Mouse (Mus musculus) c-Kit-positive CD71-positive TER-119-positive erythroid progenitor cells, embryonic 14.5 days (primary cell): Measurements from ENCODE around the gene Atf6b.
A peak's percentile ranks its signal among the peaks of the same experiment; 100 is the strongest.

Experiments
- DNase-seq: peaks from one replicate; pipeline ENCODE4 v3.0.0-alpha.2; 2013; ENCODE audit warnings: low spot score

Gene Atf6b

GRCm38 (mm10) chr17:34648141-34648890 lies 1.4 kb downstream of the Atf6b start:
- no peak for DNase-seq

- DNase-seq: no peak
Observed at GRCm38 (mm10) chr17:34649106-34649864, 2.3 kb downstream of the Atf6b start.

- DNase-seq: no peak
Observed at GRCm38 (mm10) chr17:34650781-34651180, 3.8 kb downstream of the Atf6b start.

GRCm38 (mm10) chr17:34651507-34652221 lies 4.7 kb downstream of the Atf6b start:
- DNase-seq: no peak

- DNase-seq: no peak
Observed at GRCm38 (mm10) chr17:34652546-34652945, 5.6 kb downstream of the Atf6b start.

GRCm38 (mm10) chr17:34652985-34653384 lies 6.0 kb downstream of the Atf6b start:
- DNase-seq: no peak

GRCm38 (mm10) chr17:34653746-34654285 lies 6.9 kb downstream of the Atf6b start:
- DNase-seq: peak; percentile 62

- no peak for DNase-seq
Observed at GRCm38 (mm10) chr17:34654392-34654791, 7.4 kb downstream of the Atf6b start.

GRCm38 (mm10) chr17:34655160-34655559 lies 8.2 kb downstream of the Atf6b start:
- DNase-seq: no peak

- DNase-seq: no peak
Observed at GRCm38 (mm10) chr17:34655581-34655991, 8.6 kb downstream of the Atf6b start.

GRCm38 (mm10) chr17:34656666-34657065 lies 9.7 kb downstream of the Atf6b start:
- no peak for DNase-seq

GRCm38 (mm10) chr17:34657271-34657670 lies 10.3 kb downstream of the Atf6b start:
- DNase-seq: no peak

GRCm38 (mm10) chr17:34658145-34658544 lies 11.2 kb downstream of the Atf6b start:
- no peak for DNase-seq

- DNase-seq: no peak
Observed at GRCm38 (mm10) chr17:34658591-34658990, 11.6 kb downstream of the Atf6b start.

- no peak for DNase-seq
Observed at GRCm38 (mm10) chr17:34659181-34659896, 12.4 kb downstream of the Atf6b start.

- DNase-seq: no peak
Observed at GRCm38 (mm10) chr17:34659897-34660214, 12.9 kb downstream of the Atf6b start.

- no peak for DNase-seq
Observed at GRCm38 (mm10) chr17:34660259-34660820, 13.4 kb downstream of the Atf6b start.

- no peak for DNase-seq
Observed at GRCm38 (mm10) chr17:34661121-34661591, 14.2 kb downstream of the Atf6b start.

GRCm38 (mm10) chr17:34662468-34662867 lies 15.5 kb downstream of the Atf6b start:
- no peak for DNase-seq

GRCm38 (mm10) chr17:34662978-34663377 lies 16.0 kb downstream of the Atf6b start:
- DNase-seq: no peak

- DNase-seq: no peak
Observed at GRCm38 (mm10) chr17:34663558-34663957, 16.6 kb downstream of the Atf6b start.
